Mouse (Mus musculus) induced T-regulatory cell, adult 2 months (primary cell): ENCODE measurements at regions not wholly inside any gene's neighbourhood (a gene's known extent, or its start where the extent isn't known, plus 50 kb on each side); places are given as distances from the start of the nearest gene placed in this dataset.
A peak's percentile ranks its signal among the peaks of the same experiment; 100 is the strongest.

Source experiments
- DNase-seq: peaks from one replicate; pipeline ENCODE4 v3.0.0-alpha.2; 2012; ENCODE audit warnings: low read depth

DNA sequence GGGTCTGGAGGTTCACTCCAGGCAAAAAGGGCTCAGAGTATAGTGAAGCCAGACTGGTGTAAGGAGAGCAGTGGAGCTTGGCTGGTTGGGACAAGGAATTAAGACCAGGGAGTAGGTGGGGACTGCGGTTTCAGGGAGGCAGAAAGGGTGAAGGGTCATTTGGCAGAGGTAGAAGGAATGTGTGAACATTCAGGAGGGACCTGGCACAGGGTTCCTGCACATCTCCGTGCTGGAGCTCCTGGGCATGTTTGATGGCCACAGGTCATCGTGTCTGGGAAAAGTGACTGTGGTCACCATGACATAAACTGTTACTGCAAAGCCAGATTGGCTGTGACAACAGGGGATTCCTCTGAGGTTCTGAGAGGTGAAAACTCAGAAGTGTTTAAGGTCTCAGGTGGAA is 202.3 kb downstream of the Gadd45g start:
- DNase-seq: no peak

DNA sequence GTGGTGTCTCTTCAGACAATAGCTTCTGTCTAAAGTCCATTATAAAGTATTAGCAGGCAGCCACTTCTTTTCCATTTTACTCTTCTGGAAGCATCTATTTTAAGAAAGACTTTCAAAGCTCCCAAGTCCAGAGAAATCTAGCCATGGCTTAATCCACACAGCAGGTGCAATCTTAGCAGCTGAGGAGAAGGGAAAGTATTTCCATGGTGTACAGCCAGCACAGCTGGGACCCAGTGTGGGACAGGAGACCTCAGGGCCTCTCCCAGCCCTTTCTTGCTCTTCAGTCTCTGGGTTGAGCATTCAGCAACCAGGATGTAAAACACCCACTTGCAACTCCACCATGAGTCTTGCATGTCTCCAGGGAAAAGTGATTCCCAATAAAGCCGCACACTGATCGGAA is 202.8 kb downstream of the Gadd45g start:
- no peak for DNase-seq

DNA sequence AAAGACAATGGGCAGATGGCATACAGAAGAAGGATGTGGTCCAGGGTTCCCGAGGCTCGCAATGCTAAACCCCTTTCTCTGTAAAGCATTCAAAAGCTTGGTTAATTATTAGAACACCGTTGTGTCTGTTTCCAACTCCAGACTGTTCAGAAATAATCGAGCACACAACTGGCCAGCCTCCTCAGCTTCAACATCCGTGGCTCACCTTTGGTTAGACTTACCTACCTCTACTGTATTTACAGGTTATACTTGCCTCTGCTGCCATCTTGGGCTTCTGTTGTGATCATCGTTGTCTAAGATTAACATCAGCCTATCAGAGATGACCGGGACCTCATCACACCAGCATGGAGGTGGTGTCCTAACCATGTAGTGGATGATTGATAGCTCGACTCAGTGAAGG is 209.3 kb downstream of the Gadd45g start:
- no peak for DNase-seq

DNA sequence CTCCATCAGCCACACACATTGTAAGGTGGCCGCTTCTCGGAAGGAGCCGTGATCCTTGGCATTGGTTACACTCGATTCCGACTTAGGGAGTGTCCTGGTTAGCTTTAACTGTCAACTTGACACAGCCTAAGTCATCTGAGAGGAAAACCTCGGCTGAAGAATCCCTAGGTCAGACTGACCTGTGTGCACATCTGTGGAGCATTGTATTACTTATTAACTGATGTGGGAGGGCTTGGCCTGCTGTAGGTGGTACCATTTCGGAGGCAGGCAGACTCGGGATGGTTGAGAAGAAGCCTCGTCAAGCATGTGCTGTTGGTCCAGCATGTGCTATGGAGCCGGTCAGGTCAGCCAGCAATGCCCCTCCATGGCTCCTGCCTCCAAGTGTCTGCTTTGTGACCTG is 211.0 kb downstream of the Gadd45g start:
- no peak for DNase-seq

DNA sequence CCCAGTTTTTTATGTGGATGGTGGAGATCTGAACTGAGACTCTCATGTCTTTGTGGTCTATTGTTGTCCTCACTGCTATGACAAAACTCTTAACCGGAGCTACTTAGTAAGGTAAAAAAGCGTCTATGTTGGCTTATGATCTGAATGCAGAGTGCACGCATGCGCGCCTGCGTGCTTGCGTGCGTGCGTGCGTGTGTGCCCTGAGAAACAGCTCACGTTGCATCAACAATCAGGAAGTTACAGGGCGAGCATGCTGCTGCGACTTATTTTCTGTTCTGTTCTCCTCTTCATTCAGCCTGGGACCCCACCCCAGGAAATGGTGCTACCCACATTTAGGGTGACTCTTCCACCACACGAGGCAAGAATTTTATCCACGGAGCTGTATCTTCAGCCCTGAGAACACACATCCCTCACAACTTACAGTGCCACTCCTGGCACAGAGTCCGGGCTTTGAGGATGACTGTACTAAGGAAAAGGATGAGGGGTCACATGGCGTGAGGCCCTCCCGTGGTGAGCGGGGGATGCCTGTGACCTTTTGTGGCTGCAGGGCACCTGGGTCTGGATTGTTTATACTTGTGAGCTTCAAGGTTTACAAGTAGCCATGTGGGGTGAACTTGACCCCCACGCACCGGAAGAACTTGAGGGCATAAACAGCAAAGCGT is 213.4 kb downstream of the Gadd45g start:
- peak; percentile 45 for DNase-seq

GRCm38 (mm10) chr13:52060418-52060870 is 214.0 kb downstream of the Gadd45g start:
- no peak for DNase-seq

DNA sequence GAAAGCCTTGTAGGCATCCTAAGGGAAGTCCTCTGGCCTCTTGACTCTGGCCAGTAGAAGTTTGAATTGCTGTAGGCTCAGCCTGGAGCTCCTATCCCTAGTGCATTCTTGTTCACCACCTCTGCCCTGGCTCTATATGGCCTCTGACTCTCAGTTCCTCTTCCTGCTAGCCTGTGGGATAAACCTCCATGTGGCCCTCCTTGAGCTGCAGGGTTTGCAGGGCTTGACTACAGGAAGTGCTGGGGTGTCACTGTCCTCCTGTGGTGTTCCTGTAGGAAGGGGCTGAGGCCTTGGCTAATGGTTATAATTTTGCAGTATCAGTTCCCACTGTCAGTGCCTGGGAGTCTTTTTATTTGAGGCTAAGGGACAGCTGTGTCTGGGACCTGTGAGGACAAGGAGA is 215.0 kb downstream of the Gadd45g start:
- DNase-seq: peak; percentile 31

DNA sequence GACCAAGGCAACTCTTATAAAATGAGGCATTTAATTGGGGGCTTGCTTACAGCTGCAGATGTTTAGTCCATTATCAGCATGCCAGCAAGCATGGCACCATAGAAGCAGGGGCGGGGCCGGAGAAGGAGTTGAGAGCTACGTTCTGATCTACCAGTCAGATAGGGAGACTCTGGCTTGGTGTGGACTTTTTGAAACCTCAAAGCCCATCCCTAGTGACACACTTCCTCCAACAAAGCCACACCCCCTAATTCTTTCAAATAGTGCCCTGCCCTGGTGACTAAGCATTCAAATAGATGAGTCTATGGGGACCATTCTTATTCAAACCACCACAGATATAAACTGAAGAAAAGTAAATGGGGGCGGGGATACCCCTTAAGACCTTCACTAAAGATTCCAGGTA is 215.4 kb downstream of the Gadd45g start:
- DNase-seq: peak; percentile 79

DNA sequence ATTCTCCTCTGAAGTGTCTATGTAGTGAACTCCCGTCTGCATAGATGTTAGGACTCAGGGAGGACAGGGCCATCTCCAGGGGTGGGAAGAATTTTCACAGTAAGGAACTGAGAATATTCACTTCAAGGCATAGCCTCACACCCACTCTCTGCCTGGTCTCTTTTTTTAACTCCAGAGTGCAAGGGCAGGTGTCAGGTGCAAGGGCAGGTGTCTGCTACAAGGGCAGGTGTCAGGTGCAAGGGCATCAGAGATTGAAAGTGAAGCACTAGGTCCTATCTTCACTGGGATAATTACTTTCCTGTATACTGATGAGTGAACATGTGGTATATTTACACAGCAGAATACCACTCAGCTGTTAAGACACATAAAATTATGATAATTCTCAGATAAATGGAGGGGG is 216.1 kb downstream of the Gadd45g start:
- no peak for DNase-seq

DNA sequence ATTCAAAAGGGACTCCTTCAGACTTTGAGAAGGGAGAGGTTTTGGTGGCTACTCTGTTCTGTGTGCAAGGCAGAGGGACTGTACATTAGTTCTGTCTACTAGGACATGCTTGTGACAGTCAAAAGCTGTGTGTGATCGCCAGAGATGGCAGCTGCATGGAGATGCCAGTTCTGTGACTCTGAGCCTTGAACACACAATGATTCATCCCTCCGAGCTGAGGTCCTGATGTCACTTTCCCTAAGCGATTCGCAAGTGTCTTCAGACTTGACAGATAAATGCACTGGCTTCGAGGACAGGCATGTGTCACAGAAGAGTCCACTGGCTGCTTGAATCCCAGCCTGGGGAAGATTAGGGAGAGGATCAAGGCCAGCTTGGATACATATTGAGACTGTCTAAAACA is 218.8 kb downstream of the Gadd45g start:
- no peak for DNase-seq

DNA sequence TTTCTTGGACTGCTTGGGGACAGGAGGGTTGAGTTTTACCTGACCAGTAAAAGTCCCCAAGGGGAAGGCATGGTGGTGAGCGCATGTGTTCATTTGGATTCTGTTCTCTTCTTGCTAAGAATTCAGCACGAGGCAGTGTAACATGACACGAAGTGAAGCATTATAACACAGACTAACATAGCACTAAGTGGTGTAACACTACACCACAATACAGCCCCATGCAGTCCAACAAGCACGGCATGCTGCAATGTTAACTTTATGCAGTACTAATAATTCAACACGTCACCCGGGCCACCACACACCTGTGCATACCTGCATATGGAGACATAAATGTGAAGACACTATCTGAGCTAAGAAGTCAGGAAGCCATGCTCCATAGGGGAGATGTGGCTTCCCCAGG is 219.2 kb downstream of the Gadd45g start:
- no peak for DNase-seq

- no peak for DNase-seq
These were observed 220.6 kb downstream of the Gadd45g start for GRCm38 (mm10) chr13:52067048-52067447.

GRCm38 (mm10) chr13:52068886-52069439 is 222.5 kb downstream of the Gadd45g start:
- DNase-seq: peak; percentile 51

GRCm38 (mm10) chr13:52069714-52070113 is 223.2 kb downstream of the Gadd45g start:
- DNase-seq: peak; percentile 28

- DNase-seq: peak; percentile 25
These were observed 224.5 kb downstream of the Gadd45g start for GRCm38 (mm10) chr13:52070731-52071663.

DNA sequence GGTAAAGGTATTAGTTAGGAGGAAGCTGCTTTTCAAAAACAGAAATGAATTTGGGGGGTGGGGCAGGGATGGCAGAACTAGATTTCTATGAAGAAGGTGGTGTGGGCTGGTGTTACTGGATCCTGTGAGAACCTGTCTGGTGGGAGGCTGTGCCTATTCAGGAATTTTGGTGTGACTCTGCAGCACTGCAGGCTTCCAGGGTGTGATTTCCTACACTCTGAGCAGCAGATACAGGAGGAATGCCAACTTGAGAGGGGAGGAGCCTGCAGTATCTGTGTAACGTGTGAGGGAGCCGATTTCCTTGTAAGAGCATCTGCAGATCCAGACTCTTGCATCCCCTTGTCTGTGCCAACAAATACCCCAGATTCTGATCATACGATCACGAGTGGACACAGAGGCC is 231.1 kb downstream of the Gadd45g start:
- DNase-seq: no peak

- peak; percentile 68 for DNase-seq
These were observed 232.1 kb downstream of the Gadd45g start for GRCm38 (mm10) chr13:52078561-52078960.

DNA sequence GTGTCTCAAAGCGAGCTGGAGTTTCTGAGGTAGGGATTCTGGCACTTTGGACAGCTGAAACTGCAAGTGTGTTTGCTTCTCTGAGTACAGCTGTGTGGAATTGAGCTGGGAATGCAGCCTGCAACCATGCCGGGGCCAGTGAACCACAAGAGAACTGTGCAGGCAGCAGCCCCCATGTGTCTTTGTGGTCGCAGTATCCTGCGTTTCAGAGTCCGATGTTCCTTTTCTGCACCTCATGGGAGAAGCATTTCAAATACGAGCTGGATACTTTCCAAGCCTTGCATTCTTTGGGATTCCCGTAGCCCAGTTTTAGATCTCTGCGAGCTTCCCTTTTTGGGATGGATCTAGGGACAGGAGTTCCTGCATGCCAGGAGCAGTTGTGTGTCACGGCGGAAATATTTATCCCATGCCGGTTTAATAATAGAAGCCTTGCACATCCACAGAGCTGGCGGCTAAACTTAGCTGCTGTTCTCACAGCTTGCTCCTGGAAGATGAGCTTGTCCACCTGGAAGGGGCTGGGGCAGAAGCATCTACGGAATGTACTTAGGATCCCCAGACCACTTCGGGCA is 233.3 kb downstream of the Gadd45g start:
- no peak for DNase-seq

DNA sequence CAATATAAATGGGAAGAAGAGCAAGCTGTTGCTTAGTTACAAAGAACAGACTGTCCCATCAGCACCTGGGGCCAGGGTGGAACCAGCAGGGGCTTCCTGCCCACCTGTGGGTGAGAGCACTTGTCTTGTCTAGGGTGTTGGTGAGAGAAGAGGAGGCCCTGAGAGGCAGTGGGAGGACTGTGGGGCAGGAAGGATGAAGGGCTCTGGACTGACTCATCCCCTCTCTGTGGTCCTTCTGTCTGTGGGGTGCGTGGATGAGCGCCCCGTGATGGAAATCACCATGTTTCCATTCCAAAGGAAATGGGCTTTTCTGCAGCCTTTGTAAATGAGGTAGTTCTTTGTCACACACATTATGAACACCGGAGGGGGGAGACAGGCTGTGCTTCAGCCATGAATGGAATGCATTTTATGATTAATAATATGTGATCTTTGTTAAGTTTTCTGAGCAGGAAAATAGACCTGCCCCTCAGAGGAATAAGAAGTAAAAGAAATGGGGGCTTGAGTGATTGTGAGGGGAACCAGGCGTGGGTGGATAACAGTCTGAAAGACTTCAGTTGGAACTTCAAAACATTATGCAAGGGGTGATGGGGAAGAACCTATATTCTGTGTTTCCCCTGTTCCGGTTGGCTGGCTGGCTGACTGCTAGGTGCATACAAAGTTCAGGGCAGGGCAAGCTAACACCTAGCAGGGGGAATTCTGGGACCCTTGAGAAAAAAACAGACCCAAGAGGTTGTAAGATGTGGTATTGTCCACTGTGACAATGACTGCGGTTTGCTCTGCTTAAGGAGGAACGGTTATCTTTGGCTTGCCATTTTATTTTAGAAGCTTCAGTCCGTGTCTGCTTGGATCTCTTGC is 237.3 kb downstream of the Gadd45g start:
- DNase-seq: peak; percentile 75

DNA sequence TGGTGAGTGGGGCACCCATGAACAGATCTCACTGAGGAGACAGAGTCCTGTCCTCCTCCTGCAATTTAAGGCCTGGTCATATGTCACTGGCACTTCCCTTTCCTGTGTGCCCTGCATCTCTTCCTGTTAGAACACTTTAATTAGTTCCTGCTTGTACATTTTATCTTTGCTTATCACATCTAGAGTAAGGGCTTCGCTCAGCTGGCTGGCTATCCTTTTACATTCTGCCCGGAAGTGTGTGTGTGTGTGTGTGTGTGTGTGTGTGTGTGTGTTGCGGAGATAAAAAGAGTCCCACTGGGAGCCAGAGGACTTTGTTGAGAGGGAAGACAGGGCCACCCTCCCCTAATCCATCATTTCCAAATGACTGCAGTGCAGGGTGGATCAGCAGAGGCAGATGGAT is 238.6 kb downstream of the Gadd45g start:
- DNase-seq: peak; percentile 53

DNA sequence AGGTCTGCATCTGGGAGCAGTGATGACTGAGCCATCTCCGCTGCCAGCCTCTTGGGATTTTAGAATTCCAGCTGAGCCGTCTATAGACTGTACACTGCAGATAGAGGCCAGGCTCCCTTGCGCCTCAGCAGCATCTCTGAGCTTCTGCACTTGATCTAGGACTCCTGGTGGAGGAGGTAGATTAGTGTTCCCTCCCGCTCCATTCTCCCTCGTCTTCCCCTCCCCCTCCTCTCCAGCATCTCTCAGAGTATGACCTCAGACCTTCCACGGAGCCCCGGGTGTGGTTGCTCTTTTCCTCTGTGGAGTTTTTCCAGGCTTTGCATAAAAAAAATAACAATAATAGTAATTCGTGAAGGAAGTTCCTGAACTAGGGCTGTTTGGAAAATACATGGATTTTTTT is 241.8 kb downstream of the Gadd45g start:
- no peak for DNase-seq

GRCm38 (mm10) chr13:52090365-52090764 is 243.9 kb downstream of the Gadd45g start:
- no peak for DNase-seq
